Mouse (Mus musculus): ENCODE results near the gene I0C0044D17Rik. TPM values are rescaled to one million over a fixed set of nuclear protein-coding genes. Genes with fewer than 3 reads are reported as not detected.

Gene I0C0044D17Rik
- total and polyA plus RNA-seq, 3 experiments = not detected

DNA sequence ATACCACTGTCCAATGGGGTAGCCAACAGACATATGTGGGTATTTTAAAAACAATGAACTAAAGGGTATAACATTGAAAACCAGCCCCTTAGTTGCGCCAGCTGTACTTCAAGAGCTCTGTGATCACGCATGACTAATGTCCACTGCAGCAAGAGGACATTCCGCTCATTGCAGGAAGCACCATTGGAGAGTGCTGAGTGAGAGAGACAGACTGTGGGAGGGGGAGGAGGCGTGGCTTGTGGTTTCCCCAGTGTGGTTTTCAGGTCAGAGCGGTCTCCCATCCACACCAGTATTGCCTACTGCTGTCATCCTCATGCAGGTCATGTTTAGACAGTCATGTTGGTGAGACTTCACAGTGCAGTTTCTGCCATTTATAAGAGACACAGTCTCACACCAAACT, 12.9 kb upstream of the I0C0044D17Rik start:
- ATAC-seq (ENCODE audit: extremely low read depth, insufficient number of reproducible peaks, low FRiP score, poor library complexity, severe bottlenecking) (no peak), DNase-seq (ENCODE audit: low spot score) (no peak)
- Histone ChIP-seq H3K4me3 (ENCODE audit: low read depth, low read length) (no peak overlapping the region), H3K27me3 (ENCODE audit: insufficient read depth, low read length) (no peaks in the 10 kb centered on the region), H3K9me3 (replicated peaks) (peaks cover 62% of the 10 kb centered on the region), H3K36me3 (replicated peaks) (no peaks in the 10 kb centered on the region), H3K4me1 (ENCODE audit: insufficient read depth, low read depth, low read length) (no peaks in the 10 kb centered on the region)
- TF ChIP-seq POLR2AphosphoS5 (IDR thresholded peaks at IDR 0.05; ENCODE audit: insufficient replicate concordance, low read depth, low read length) = no peak
- no peak for TF ChIP-seq TAL1 (conservative IDR thresholded peaks at IDR 0.05; ENCODE audit: low read depth, low read length)
- TF ChIP-seq GATA1 (IDR thresholded peaks at IDR 0.05; ENCODE audit: borderline replicate concordance, low read length) = no peak
- TF ChIP-seq GATA2 (IDR thresholded peaks at IDR 0.05; ENCODE audit: borderline replicate concordance, low read depth, low read length) = no peak
- no peak for TF ChIP-seq CTCF (IDR thresholded peaks at IDR 0.05; ENCODE audit: low read depth, low read length)

DNA sequence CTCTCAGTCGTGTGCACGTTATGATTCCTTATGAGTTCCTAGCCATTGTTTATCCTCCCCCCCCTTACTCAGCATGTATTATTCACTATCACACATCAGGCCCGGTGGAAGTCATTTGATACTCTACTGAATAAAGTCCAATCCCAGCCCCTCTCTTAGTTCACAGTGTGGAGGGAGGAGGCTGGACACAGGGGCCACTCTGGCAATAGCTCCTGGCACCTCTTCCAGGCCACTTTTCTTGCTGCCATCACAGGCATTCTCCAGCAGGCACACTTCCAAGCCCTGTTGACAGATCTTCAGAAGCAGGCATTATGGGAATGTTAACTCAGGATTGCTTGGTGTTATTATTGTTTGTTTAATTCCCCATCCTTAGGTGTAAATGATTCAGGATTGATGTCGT, 11.1 kb upstream of the I0C0044D17Rik start:
- Histone ChIP-seq H3K27me3 (ENCODE audit: insufficient read depth, low read length) (no peaks in the 10 kb centered on the region), H3K36me3 (replicated peaks) (no peaks in the 10 kb centered on the region), H3K9me3 (replicated peaks) (peaks cover 55% of the 10 kb centered on the region), H3K4me3 (ENCODE audit: low read depth, low read length) (no peak overlapping the region), H3K4me1 (ENCODE audit: insufficient read depth, low read depth, low read length) (no peaks in the 10 kb centered on the region)
- TF ChIP-seq GATA2 (IDR thresholded peaks at IDR 0.05; ENCODE audit: borderline replicate concordance, low read depth, low read length) (no peak), POLR2AphosphoS5 (IDR thresholded peaks at IDR 0.05; ENCODE audit: insufficient replicate concordance, low read depth, low read length) (no peak), GATA1 (IDR thresholded peaks at IDR 0.05; ENCODE audit: borderline replicate concordance, low read length) (no peak), CTCF (IDR thresholded peaks at IDR 0.05; ENCODE audit: low read depth, low read length) (no peak), TAL1 (conservative IDR thresholded peaks at IDR 0.05; ENCODE audit: low read depth, low read length) (no peak)
- DNase-seq (ENCODE audit: low spot score) = no peak
- ATAC-seq (ENCODE audit: extremely low read depth, insufficient number of reproducible peaks, low FRiP score, poor library complexity, severe bottlenecking) = no peak

DNA sequence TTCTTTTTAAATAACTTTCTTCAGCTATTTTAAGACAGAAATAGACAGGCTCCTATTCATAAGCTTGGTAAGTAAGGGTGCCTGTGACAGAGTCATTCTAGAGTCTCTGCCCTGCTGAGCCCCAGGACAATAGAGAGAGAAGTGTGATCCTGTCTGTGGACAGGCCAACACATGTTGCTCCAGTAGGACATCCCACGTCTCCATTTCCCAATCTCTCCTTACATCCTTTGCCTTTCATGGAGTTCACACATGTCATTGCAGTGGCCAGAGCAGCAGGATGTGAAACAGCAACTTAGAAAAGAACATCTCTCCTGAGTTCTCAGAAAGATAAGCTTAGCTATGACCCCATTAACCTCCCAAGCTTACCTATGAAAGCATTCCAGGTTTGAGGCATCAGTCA, 8.1 kb upstream of the I0C0044D17Rik start:
- Histone ChIP-seq H3K9me3 (replicated peaks) (peaks cover 58% of the 10 kb centered on the region), H3K27me3 (ENCODE audit: insufficient read depth, low read length) (no peaks in the 10 kb centered on the region), H3K4me1 (ENCODE audit: insufficient read depth, low read depth, low read length) (no peaks in the 10 kb centered on the region), H3K36me3 (replicated peaks) (no peaks in the 10 kb centered on the region), H3K4me3 (ENCODE audit: low read depth, low read length) (no peak overlapping the region)
- DNase-seq (ENCODE audit: low spot score) = no peak
- no peak for ATAC-seq (ENCODE audit: extremely low read depth, insufficient number of reproducible peaks, low FRiP score, poor library complexity, severe bottlenecking)
- TF ChIP-seq POLR2AphosphoS5 (IDR thresholded peaks at IDR 0.05; ENCODE audit: insufficient replicate concordance, low read depth, low read length) = no peak
- TF ChIP-seq TAL1 (conservative IDR thresholded peaks at IDR 0.05; ENCODE audit: low read depth, low read length) = no peak
- no peak for TF ChIP-seq CTCF (IDR thresholded peaks at IDR 0.05; ENCODE audit: low read depth, low read length)
- no peak for TF ChIP-seq GATA1 (IDR thresholded peaks at IDR 0.05; ENCODE audit: borderline replicate concordance, low read length)
- no peak for TF ChIP-seq GATA2 (IDR thresholded peaks at IDR 0.05; ENCODE audit: borderline replicate concordance, low read depth, low read length)

GRCm38 (mm10) chr4:98826701-98827100, 3.1 kb upstream of the I0C0044D17Rik start:
- TF ChIP-seq POLR2AphosphoS5 (IDR thresholded peaks at IDR 0.05; ENCODE audit: insufficient replicate concordance, low read depth, low read length) (no peak), CTCF (IDR thresholded peaks at IDR 0.05; ENCODE audit: low read depth, low read length) (no peak), TAL1 (conservative IDR thresholded peaks at IDR 0.05; ENCODE audit: low read depth, low read length) (no peak), GATA1 (IDR thresholded peaks at IDR 0.05; ENCODE audit: borderline replicate concordance, low read length) (no peak), GATA2 (IDR thresholded peaks at IDR 0.05; ENCODE audit: borderline replicate concordance, low read depth, low read length) (no peak)
- H3K4me1 ChIP-seq (ENCODE audit: insufficient read depth, low read depth, low read length) = no peaks in the 10 kb centered on the region
- H3K9me3 ChIP-seq (replicated peaks) = peaks cover 43% of the 10 kb centered on the region

GRCm38 (mm10) chr4:98823047-98823446, 593 bp downstream of the I0C0044D17Rik start:
- ATAC-seq (ENCODE audit: extremely low read depth, insufficient number of reproducible peaks, low FRiP score, poor library complexity, severe bottlenecking) (no peak), DNase-seq (ENCODE audit: low spot score) (no peak)
- Histone ChIP-seq H3K4me3 (ENCODE audit: low read depth, low read length) (no peak overlapping the region), H3K4me1 (ENCODE audit: insufficient read depth, low read depth, low read length) (no peaks in the 10 kb centered on the region), H3K27me3 (ENCODE audit: insufficient read depth, low read length) (no peaks in the 10 kb centered on the region), H3K9me3 (replicated peaks) (peaks cover 46% of the 10 kb centered on the region), H3K36me3 (replicated peaks) (no peaks in the 10 kb centered on the region)
- no peak for TF ChIP-seq TAL1 (conservative IDR thresholded peaks at IDR 0.05; ENCODE audit: low read depth, low read length)

More at GRCm38 (mm10) chr4:98826701-98827100, 3.1 kb upstream of the I0C0044D17Rik start:
- DNase-seq (ENCODE audit: low spot score) (no peak), ATAC-seq (ENCODE audit: extremely low read depth, insufficient number of reproducible peaks, low FRiP score, poor library complexity, severe bottlenecking) (no peak)
- H3K4me3 ChIP-seq (ENCODE audit: low read depth, low read length) = no peak overlapping the region
- H3K27me3 ChIP-seq (ENCODE audit: insufficient read depth, low read length) = no peaks in the 10 kb centered on the region
- H3K36me3 ChIP-seq (replicated peaks) = no peaks in the 10 kb centered on the region

- no peaks in the 10 kb centered on the region for H3K36me3 ChIP-seq (replicated peaks)
Measured at GRCm38 (mm10) chr4:98822478-98822877, 1.2 kb downstream of the I0C0044D17Rik start.

More at GRCm38 (mm10) chr4:98822478-98822877, 1.2 kb downstream of the I0C0044D17Rik start:
- ATAC-seq (ENCODE audit: extremely low read depth, insufficient number of reproducible peaks, low FRiP score, poor library complexity, severe bottlenecking) (no peak), DNase-seq (ENCODE audit: low spot score) (no peak)
- Histone ChIP-seq H3K4me3 (ENCODE audit: low read depth, low read length) (no peak overlapping the region), H3K4me1 (ENCODE audit: insufficient read depth, low read depth, low read length) (no peaks in the 10 kb centered on the region), H3K27me3 (ENCODE audit: insufficient read depth, low read length) (no peaks in the 10 kb centered on the region), H3K9me3 (replicated peaks) (peaks cover 45% of the 10 kb centered on the region)
- TF ChIP-seq CTCF (IDR thresholded peaks at IDR 0.05; ENCODE audit: low read depth, low read length) (no peak), GATA2 (IDR thresholded peaks at IDR 0.05; ENCODE audit: borderline replicate concordance, low read depth, low read length) (no peak), TAL1 (conservative IDR thresholded peaks at IDR 0.05; ENCODE audit: low read depth, low read length) (no peak), GATA1 (IDR thresholded peaks at IDR 0.05; ENCODE audit: borderline replicate concordance, low read length) (no peak), POLR2AphosphoS5 (IDR thresholded peaks at IDR 0.05; ENCODE audit: insufficient replicate concordance, low read depth, low read length) (no peak)
